Mouse (Mus musculus): ENCODE measurements around the gene Cysltr1. TPM values are rescaled to one million over a fixed set of nuclear protein-coding genes. Genes with fewer than 3 reads are reported as not detected.

Cysltr1 gene
- polyA plus RNA-seq (2015; fragmentation: Nextera tagmentation; extraction: Ambion mirVana) = 1.4 and 1.5 TPM in 2 replicates

GRCm38 (mm10) chrX:106603386-106603785 is at the start of gene Cysltr1:
Gene Cysltr1 (minus strand): TSS chrX:106603679.
- H3K36me3 ChIP-seq = no peaks in the 10 kb centered on the region
- no peaks in the 10 kb centered on the region for H3K27me3 ChIP-seq
- no peaks in the 10 kb centered on the region for H3K4me1 ChIP-seq (replicated peaks)
- DNase-seq (no peak), ATAC-seq (ENCODE audit: low read depth) (no peak)
- H3K9ac ChIP-seq = no peak within 1 kb of the TSS
- no peak within 1 kb of the TSS for H3K4me3 ChIP-seq (replicated peaks)
- no peaks in the 10 kb centered on the region for H3K9me3 ChIP-seq (replicated peaks)
- WGBS (ENCODE audit: insufficient replicate concordance) = 18% methylated on average over 6 of the region's 6 CpGs
- H3K27ac ChIP-seq = no peak within 1 kb of the TSS
- H3K4me2 ChIP-seq = peak within 1 kb of the TSS; percentile 21; the same call in 1 of the 2 replicates

- Histone ChIP-seq H3K9me3 (replicated peaks) (no peaks in the 10 kb centered on the region), H3K4me1 (replicated peaks) (no peaks in the 10 kb centered on the region)
- 48% methylated on average over 3 of the region's 3 CpGs for WGBS (ENCODE audit: insufficient replicate concordance)
Measured at GRCm38 (mm10) chrX:106634799-106635541, 31.5 kb upstream of the Cysltr1 start.

GRCm38 (mm10) chrX:106633543-106633942 is 30.1 kb upstream of the Cysltr1 start:
- H3K9me3 ChIP-seq (replicated peaks) = no peaks in the 10 kb centered on the region
- H3K27ac ChIP-seq = no peak overlapping the region
- no peak overlapping the region for H3K9ac ChIP-seq
- DNase-seq (no peak), ATAC-seq (ENCODE audit: low read depth) (no peak)
- H3K27me3 ChIP-seq = no peaks in the 10 kb centered on the region
- no peak overlapping the region for H3K4me2 ChIP-seq
- no peak overlapping the region for H3K4me3 ChIP-seq (replicated peaks)
- H3K36me3 ChIP-seq = no peaks in the 10 kb centered on the region
- no peaks in the 10 kb centered on the region for H3K4me1 ChIP-seq (replicated peaks)

More at GRCm38 (mm10) chrX:106634799-106635541, 31.5 kb upstream of the Cysltr1 start:
- no peak overlapping the region for H3K27ac ChIP-seq
- no peak overlapping the region for H3K4me3 ChIP-seq (replicated peaks)
- DNase-seq (no peak), ATAC-seq (ENCODE audit: low read depth) (no peak)
- no peak overlapping the region for H3K9ac ChIP-seq
- H3K36me3 ChIP-seq = no peaks in the 10 kb centered on the region
- H3K4me2 ChIP-seq = no peak overlapping the region
- H3K27me3 ChIP-seq = no peaks in the 10 kb centered on the region

- 56% methylated on average over 1 of the region's 1 CpGs for WGBS (ENCODE audit: insufficient replicate concordance)
- Histone ChIP-seq H3K4me1 (replicated peaks) (no peaks in the 10 kb centered on the region), H3K27ac (no peak overlapping the region), H3K9me3 (replicated peaks) (no peaks in the 10 kb centered on the region), H3K4me2 (no peak overlapping the region), H3K36me3 (no peaks in the 10 kb centered on the region), H3K9ac (no peak overlapping the region), H3K4me3 (replicated peaks) (no peak overlapping the region), H3K27me3 (no peaks in the 10 kb centered on the region)
- DNase-seq (no peak), ATAC-seq (ENCODE audit: low read depth) (no peak)
Measured at GRCm38 (mm10) chrX:106628514-106628913, 25.0 kb upstream of the Cysltr1 start.

GRCm38 (mm10) chrX:106623667-106624066 is 20.2 kb upstream of the Cysltr1 start:
- H3K27me3 ChIP-seq = no peaks in the 10 kb centered on the region
- ATAC-seq (ENCODE audit: low read depth) (no peak), DNase-seq (no peak)
- H3K9ac ChIP-seq = no peak overlapping the region
- WGBS (ENCODE audit: insufficient replicate concordance) = 25% methylated on average over 3 of the region's 3 CpGs
- no peaks in the 10 kb centered on the region for H3K4me1 ChIP-seq (replicated peaks)
- no peak overlapping the region for H3K27ac ChIP-seq
- no peaks in the 10 kb centered on the region for H3K36me3 ChIP-seq
- no peak overlapping the region for H3K4me2 ChIP-seq
- H3K9me3 ChIP-seq (replicated peaks) = no peaks in the 10 kb centered on the region
- no peak overlapping the region for H3K4me3 ChIP-seq (replicated peaks)

GRCm38 (mm10) chrX:106622512-106622911 is 19.0 kb upstream of the Cysltr1 start:
- Histone ChIP-seq H3K4me1 (replicated peaks) (no peaks in the 10 kb centered on the region), H3K36me3 (no peaks in the 10 kb centered on the region), H3K27me3 (no peaks in the 10 kb centered on the region), H3K4me2 (no peak overlapping the region), H3K4me3 (replicated peaks) (no peak overlapping the region), H3K27ac (no peak overlapping the region), H3K9me3 (replicated peaks) (no peaks in the 10 kb centered on the region), H3K9ac (no peak overlapping the region)
- ATAC-seq (ENCODE audit: low read depth) = no peak
- no peak for DNase-seq
- WGBS (ENCODE audit: insufficient replicate concordance) = 50% methylated on average over 1 of the region's 1 CpGs

- H3K9ac ChIP-seq = no peak overlapping the region
- H3K27ac ChIP-seq = no peak overlapping the region
- DNase-seq (no peak), ATAC-seq (ENCODE audit: low read depth) (no peak)
- no peaks in the 10 kb centered on the region for H3K4me1 ChIP-seq (replicated peaks)
- H3K4me3 ChIP-seq (replicated peaks) = no peak overlapping the region
- WGBS (ENCODE audit: insufficient replicate concordance) = 19% methylated on average over 9 of the region's 9 CpGs
- H3K9me3 ChIP-seq (replicated peaks) = no peaks in the 10 kb centered on the region
- H3K4me2 ChIP-seq = peak overlapping the region; percentile 21; the same call in 1 of the 2 replicates
- no peaks in the 10 kb centered on the region for H3K36me3 ChIP-seq
- H3K27me3 ChIP-seq = no peaks in the 10 kb centered on the region
Measured at GRCm38 (mm10) chrX:106602574-106603258, 763 bp downstream of the Cysltr1 start.

- Histone ChIP-seq H3K4me1 (replicated peaks) (no peaks in the 10 kb centered on the region), H3K27ac (no peak overlapping the region), H3K27me3 (no peaks in the 10 kb centered on the region), H3K36me3 (no peaks in the 10 kb centered on the region), H3K4me2 (no peak overlapping the region), H3K9ac (no peak overlapping the region), H3K9me3 (replicated peaks) (no peaks in the 10 kb centered on the region), H3K4me3 (replicated peaks) (no peak overlapping the region)
- ATAC-seq (ENCODE audit: low read depth) (no peak), DNase-seq (no peak)
- WGBS (ENCODE audit: insufficient replicate concordance) = 36% methylated on average over 1 of the region's 1 CpGs
Measured at GRCm38 (mm10) chrX:106595904-106596303, 7.6 kb downstream of the Cysltr1 start.

GRCm38 (mm10) chrX:106593914-106594313 is 9.6 kb downstream of the Cysltr1 start:
- no peak for ATAC-seq (ENCODE audit: low read depth)

GRCm38 (mm10) chrX:106582886-106583285 is 20.6 kb downstream of the Cysltr1 start, which contains the start of gene Gm5127:
Gene Gm5127 (plus strand): TSS chrX:106583186.
- no peak within 1 kb of the TSS for H3K27ac ChIP-seq
- WGBS (ENCODE audit: insufficient replicate concordance) = 53% methylated on average over 3 of the region's 3 CpGs
- H3K4me2 ChIP-seq = no peak within 1 kb of the TSS
- no peak within 1 kb of the TSS for H3K9ac ChIP-seq
- no peak within 1 kb of the TSS for H3K4me3 ChIP-seq (replicated peaks)
- H3K36me3 ChIP-seq = no peaks in the 10 kb centered on the region
- ATAC-seq (ENCODE audit: low read depth) (no peak), DNase-seq (no peak)
- no peaks in the 10 kb centered on the region for H3K4me1 ChIP-seq (replicated peaks)
- H3K27me3 ChIP-seq = no peaks in the 10 kb centered on the region
- no peaks in the 10 kb centered on the region for H3K9me3 ChIP-seq (replicated peaks)

More at GRCm38 (mm10) chrX:106593914-106594313, 9.6 kb downstream of the Cysltr1 start:
- no peak overlapping the region for H3K9ac ChIP-seq
- H3K4me2 ChIP-seq = no peak overlapping the region
- no peaks in the 10 kb centered on the region for H3K9me3 ChIP-seq (replicated peaks)
- H3K27ac ChIP-seq = no peak overlapping the region
- no peak for DNase-seq
- no peaks in the 10 kb centered on the region for H3K27me3 ChIP-seq
- H3K36me3 ChIP-seq = no peaks in the 10 kb centered on the region
- H3K4me1 ChIP-seq (replicated peaks) = no peaks in the 10 kb centered on the region
- no peak overlapping the region for H3K4me3 ChIP-seq (replicated peaks)

GRCm38 (mm10) chrX:106582197-106582596 is 21.3 kb downstream of the Cysltr1 start:
- no peak overlapping the region for H3K4me3 ChIP-seq (replicated peaks)
- H3K4me1 ChIP-seq (replicated peaks) = no peaks in the 10 kb centered on the region
- DNase-seq (no peak), ATAC-seq (ENCODE audit: low read depth) (no peak)
- H3K4me2 ChIP-seq = no peak overlapping the region
- no peak overlapping the region for H3K9ac ChIP-seq
- no peaks in the 10 kb centered on the region for H3K9me3 ChIP-seq (replicated peaks)
- H3K27me3 ChIP-seq = no peaks in the 10 kb centered on the region
- 34% methylated on average over 2 of the region's 2 CpGs for WGBS (ENCODE audit: insufficient replicate concordance)
- H3K27ac ChIP-seq = no peak overlapping the region
- H3K36me3 ChIP-seq = no peaks in the 10 kb centered on the region

GRCm38 (mm10) chrX:106580410-106580809 is 23.1 kb downstream of the Cysltr1 start:
- H3K27me3 ChIP-seq = no peaks in the 10 kb centered on the region
- no peak overlapping the region for H3K27ac ChIP-seq
- ATAC-seq (ENCODE audit: low read depth) (no peak), DNase-seq (no peak)
- no peak overlapping the region for H3K4me3 ChIP-seq (replicated peaks)
- H3K9ac ChIP-seq = no peak overlapping the region
- no peak overlapping the region for H3K4me2 ChIP-seq
- H3K9me3 ChIP-seq (replicated peaks) = no peaks in the 10 kb centered on the region
- H3K36me3 ChIP-seq = no peaks in the 10 kb centered on the region
- H3K4me1 ChIP-seq (replicated peaks) = no peaks in the 10 kb centered on the region

All from liver, embryonic 13.5 days (tissue).